Mouse (Mus musculus): ENCODE measurements around the gene March10.

DNA sequence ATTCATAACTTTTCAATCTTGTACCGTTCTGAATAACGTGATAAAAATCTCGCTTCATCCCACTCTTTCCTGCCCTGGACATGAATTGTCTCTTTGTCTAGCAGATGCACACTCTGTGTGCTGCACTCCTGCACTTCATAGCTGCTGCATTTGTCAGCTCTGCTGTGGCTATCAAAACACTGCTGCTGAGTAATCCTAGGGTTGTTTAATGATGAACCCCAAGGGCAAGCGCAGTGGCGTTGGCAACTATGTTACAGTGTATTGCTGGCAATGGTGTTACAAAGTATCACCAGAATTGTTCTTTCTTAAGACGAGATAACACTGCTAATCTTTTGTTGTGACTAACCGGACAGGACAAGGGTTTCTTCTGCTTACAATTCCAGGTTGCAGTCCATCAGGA, 16.7 kb downstream of the March10 start:
- TF ChIP-seq MYOG (IDR thresholded peaks at IDR 0.05; ENCODE audit: control insufficient read depth in 1 of 3, insufficient read depth in 1 of 3, insufficient read length in 2 of 3, low read depth in 2 of 3) (no peak), POLR2A (IDR thresholded peaks at IDR 0.05; ENCODE audit: insufficient read length, low read depth) (no peak), USF1 (IDR thresholded peaks at IDR 0.05; ENCODE audit: low read depth) (no peak), MAX (IDR thresholded peaks at IDR 0.05; ENCODE audit: low read depth) (no peak), MYOD1 (IDR thresholded peaks at IDR 0.05; ENCODE audit: control insufficient read depth in 1 of 3, insufficient read length in 2 of 3, low read depth in 2 of 3) (no peak)
